Mouse (Mus musculus) left cerebral cortex, adult 2 months (tissue): ENCODE data around the gene Grk2. TPM values are rescaled to one million over a fixed set of nuclear protein-coding genes. Genes with fewer than 3 reads are reported as not detected.

Experiments used
- DNase-seq, 2 experiments: peaks; one replicate each; pipeline ENCODE4 v3.0.0; 2021 to 2022; ENCODE audit warnings: low spot score in 2 of 2, mixed read lengths in 1 of 2; ENCODE audit errors: extremely low spot score in 1 of 2
- H3K27ac ChIP-seq: fragments of 200-600 bp; 2 replicates; pipeline ENCODE4 v1.8.1; 2022
- H3K4me3 ChIP-seq: fragments of 200-600 bp; 2 replicates; pipeline ENCODE4 v1.8.1; 2022
- CTCF ChIP-seq: fragments of 200-600 bp; IDR thresholded peaks from 2 replicates; pipeline ENCODE4 v1.8.1; 2022; ENCODE audit warnings: antibody characterized with exemption, mild to moderate bottlenecking, moderate library complexity
- intact Hi-C: fragments of 180-260 bp; cut with DNase I; formaldehyde crosslinking; loops from one replicate; pipeline ENCODE4 v1.15.1; 2025
- total RNA-seq, 2 experiments: library from RNA; stranded (reverse); gene quantifications; 2 replicates each; pipeline ENCODE4 v1.2.3; 2021

The Grk2 gene
- total RNA-seq, 2 experiments from 2014 or later, result 236 to 248 TPM

- no peak for DNase-seq
- intact Hi-C loops, result no loop called here
- 0 out of 2 replicates have a peak overlapping the region, but pooled peaks have one; percentile 8 for H3K27ac ChIP-seq
- no peak; the same call in 1 of the 2 replicates for TF ChIP-seq CTCF
- H3K4me3 ChIP-seq, result no peak overlapping the region
Observed at GRCm38 (mm10) chr19:4294381-4295097, 11.5 kb downstream of the Grk2 start.

GRCm38 (mm10) chr19:4291161-4291560, 14.9 kb downstream of the Grk2 start:
- intact Hi-C loops, result no loop called here
- H3K4me3 ChIP-seq, result no peak overlapping the region
- TF ChIP-seq CTCF, result no peak
- H3K27ac ChIP-seq, result no peak overlapping the region
- no peak for DNase-seq

DNA sequence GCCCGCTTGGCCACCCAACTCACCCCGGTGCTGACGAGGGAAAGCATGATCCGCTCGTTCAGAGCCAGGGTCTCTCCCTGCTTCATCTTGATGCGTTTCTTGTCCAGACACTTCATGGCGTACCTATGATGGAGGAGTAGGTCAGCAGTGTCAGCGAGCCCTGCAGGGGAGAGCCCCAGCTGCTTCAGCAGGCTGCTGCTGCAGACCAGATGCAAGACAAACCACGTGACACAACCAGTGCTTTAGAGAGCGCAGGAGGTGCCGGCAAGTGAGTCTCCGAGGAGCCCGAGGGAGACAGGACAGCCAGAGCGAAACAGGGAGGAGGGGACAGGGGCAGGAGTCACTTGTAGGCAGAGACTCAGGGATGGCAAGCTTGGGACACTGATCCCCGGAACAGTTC, 15.3 kb downstream of the Grk2 start:
- Histone ChIP-seq H3K27ac (no peak overlapping the region), H3K4me3 (no peak overlapping the region)
- no peak for TF ChIP-seq CTCF
- no peak for DNase-seq
- intact Hi-C loops, result no loop called here

GRCm38 (mm10) chr19:4283653-4284052, 22.4 kb downstream of the Grk2 start:
- intact Hi-C loops, result loop anchor here (1.0 kb wide), 1 partner anchor 23 kb away; the partner anchor contains the start of gene Grk2

DNA sequence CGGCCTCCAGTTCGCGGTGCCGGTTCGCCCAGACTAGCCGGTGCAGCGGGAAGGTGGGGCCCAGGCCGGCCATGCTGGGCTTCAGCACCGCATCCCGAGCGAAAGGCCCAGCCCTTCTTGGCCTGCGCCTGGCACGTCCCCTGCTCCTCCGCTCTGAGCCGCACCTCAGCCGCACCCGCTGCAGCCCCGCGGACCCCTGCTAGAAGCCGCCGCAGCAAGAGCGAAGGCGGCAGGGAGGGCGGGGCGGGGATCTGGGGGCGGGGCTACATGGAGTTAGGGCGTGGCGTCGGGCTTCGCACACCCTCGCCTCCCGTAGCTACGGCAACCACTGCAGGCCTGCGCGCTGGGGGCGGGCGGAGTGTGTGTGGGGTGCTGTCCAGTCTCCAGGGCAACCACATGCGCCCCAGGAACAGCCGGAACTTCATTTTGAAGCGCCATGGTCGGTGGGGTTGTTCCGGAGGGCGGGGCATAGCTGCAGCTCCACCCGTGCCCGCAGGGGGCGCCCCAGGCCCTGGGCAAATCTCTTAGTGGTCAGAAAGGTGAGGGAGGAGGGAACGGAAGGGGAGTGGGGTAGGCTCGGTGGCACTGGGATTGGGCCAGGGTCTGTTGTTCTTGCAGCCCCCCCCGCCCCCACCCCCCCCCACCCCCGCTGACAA, 23.0 kb downstream of the Grk2 start, which contains the start of gene Ankrd13d:
Gene Ankrd13d, minus strand, starts transcription at position 240 of the 656 bp plus-strand sequence.
- intact Hi-C loops, result loop anchor here (1.0 kb wide), 1 partner anchor 23 kb away; the partner anchor contains the start of gene Grk2
- peak; percentile 91 to 94 for DNase-seq
- H3K4me3 ChIP-seq, result peak within 1 kb of the TSS; percentile 84
- TF ChIP-seq CTCF, result peak; percentile 86
- peak within 1 kb of the TSS; percentile 89 for H3K27ac ChIP-seq

More at GRCm38 (mm10) chr19:4283653-4284052, 22.4 kb downstream of the Grk2 start:
- no peak for DNase-seq
- TF ChIP-seq CTCF, result no peak
- Histone ChIP-seq H3K27ac (peak overlapping the region; percentile 89), H3K4me3 (peak overlapping the region; percentile 84)

GRCm38 (mm10) chr19:4280425-4280824, 25.6 kb downstream of the Grk2 start:
- intact Hi-C loops, result no loop called here
- no peak for DNase-seq
- TF ChIP-seq CTCF, result no peak
- no peak overlapping the region for H3K4me3 ChIP-seq
- no peak overlapping the region for H3K27ac ChIP-seq

- intact Hi-C loops, result no loop called here
- DNase-seq, result no peak
- Histone ChIP-seq H3K4me3 (no peak overlapping the region), H3K27ac (no peak overlapping the region)
- TF ChIP-seq CTCF, result peak; percentile 29
Observed at GRCm38 (mm10) chr19:4279487-4279886, 26.5 kb downstream of the Grk2 start.

DNA sequence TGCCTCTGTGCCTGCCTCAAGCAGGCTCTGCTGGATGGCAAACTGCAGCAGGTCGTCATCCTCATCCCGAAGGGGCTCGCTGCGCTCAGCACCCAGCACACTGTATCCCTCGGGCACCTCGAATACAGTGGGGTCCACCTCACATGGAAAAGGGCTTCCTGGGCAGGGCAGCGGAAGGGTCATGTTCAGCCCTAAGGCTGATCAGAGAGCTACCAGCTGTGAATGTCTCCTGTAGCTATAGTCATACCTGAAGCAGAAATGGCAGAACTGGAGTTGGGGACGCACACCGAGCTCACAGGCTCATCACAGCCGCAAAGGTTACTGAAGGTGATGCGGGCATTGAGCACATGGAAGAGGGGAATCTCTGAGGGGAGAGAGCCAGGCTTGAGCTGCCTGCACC, 35.0 kb downstream of the Grk2 start:
- intact Hi-C loops, result no loop called here
- DNase-seq, result no peak
- no peak for TF ChIP-seq CTCF
- H3K27ac ChIP-seq, result no peak overlapping the region
- no peak overlapping the region for H3K4me3 ChIP-seq

- intact Hi-C loops, result no loop called here
- DNase-seq, result no peak
- TF ChIP-seq CTCF, result no peak
Observed at GRCm38 (mm10) chr19:4270187-4270586, 35.8 kb downstream of the Grk2 start.

GRCm38 (mm10) chr19:4268566-4269361, 37.3 kb downstream of the Grk2 start, which contains the start of gene Ssh3:
Ssh3 (minus strand) TSS chr19:4269180.
- no peak; the same call in 1 of the 2 replicates for TF ChIP-seq CTCF
- intact Hi-C loops, result no loop called here
- peak within 1 kb of the TSS; percentile 70 for H3K4me3 ChIP-seq
- DNase-seq, result peak; percentile 68 to 72
- peak within 1 kb of the TSS; percentile 86 for H3K27ac ChIP-seq

More at GRCm38 (mm10) chr19:4270187-4270586, 35.8 kb downstream of the Grk2 start:
- H3K4me3 ChIP-seq, result no peak overlapping the region
- no peak overlapping the region for H3K27ac ChIP-seq

GRCm38 (mm10) chr19:4265956-4266355, 40.1 kb downstream of the Grk2 start:
- intact Hi-C loops, result no loop called here
- Histone ChIP-seq H3K27ac (no peak overlapping the region), H3K4me3 (no peak overlapping the region)
- no peak for DNase-seq
- no peak; the same call in 1 of the 2 replicates for TF ChIP-seq CTCF
